Mouse (Mus musculus) cortical plate, adult 2 months (tissue): ENCODE results near the gene Enox1.

ENCODE experiments used
- CTCF ChIP-seq: fragments of 200-500 bp; IDR thresholded peaks from 2 replicates; pipeline ENCODE4 v1.5.1; 2011; ENCODE audit warnings: mild to moderate bottlenecking, control low read depth, low read length; ENCODE audit not compliant: insufficient read depth; ENCODE audit errors: extremely low read depth
- POLR2A ChIP-seq: fragments of 200-500 bp; IDR thresholded peaks from 2 replicates; pipeline ENCODE4 v1.6.1; 2011; ENCODE audit warnings: mild to moderate bottlenecking, low read length, control low read depth; ENCODE audit not compliant: insufficient read depth; ENCODE audit errors: extremely low read depth

DNA sequence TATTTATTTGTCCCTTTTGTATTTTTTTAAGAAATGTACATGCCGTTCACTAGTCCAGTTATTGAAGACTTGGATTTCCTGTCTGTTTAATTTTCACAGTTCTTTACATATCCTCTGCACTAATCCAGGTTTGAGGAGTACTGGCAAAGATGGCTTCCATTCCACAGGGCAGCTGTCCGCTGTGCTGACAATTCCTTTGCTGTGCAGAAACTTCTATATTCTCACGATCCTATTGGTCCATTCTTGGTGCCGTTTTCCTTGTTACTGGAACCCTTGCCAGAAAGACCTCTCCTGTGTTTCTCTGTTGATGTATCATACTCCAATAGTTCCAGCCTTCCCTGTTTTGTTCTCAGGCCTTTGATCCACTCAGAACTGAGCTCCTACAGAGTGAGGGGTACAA is 206.1 kb downstream of the Enox1 start:
- TF ChIP-seq POLR2A: no peak
- no peak for TF ChIP-seq CTCF
